Mouse (Mus musculus): Measurements from ENCODE around the gene Efna2. TPM values are rescaled to one million over a fixed set of nuclear protein-coding genes. Genes with fewer than 3 reads are reported as not detected.
"Not testable (repeated sequence)": the region's sequence is repeated elsewhere in the genome, so short reads cannot be mapped to it uniquely, and the experiment has no call there.

Efna2 gene
- total RNA-seq, 2 experiments from 2014 or later = 13.9 to 14.3 TPM

- DNase-seq (ENCODE audit: low spot score in 2 of 2) = no peak
- intact Hi-C loops (cut with DNase I) = no loop called here
Measured at GRCm38 (mm10) chr10:80208248-80208647, 29.0 kb downstream of the Efna2 start.

- intact Hi-C loops (cut with DNase I) = no loop called here
Measured at GRCm38 (mm10) chr10:80208841-80209371, 29.6 kb downstream of the Efna2 start.

GRCm38 (mm10) chr10:80211547-80212103, 32.3 kb downstream of the Efna2 start:
- intact Hi-C loops (cut with DNase I) = not testable (repeated sequence)

More at GRCm38 (mm10) chr10:80208841-80209371, 29.6 kb downstream of the Efna2 start:
- peak in 1 of 2 experiments; percentile 60 for DNase-seq (ENCODE audit: low spot score in 2 of 2)

GRCm38 (mm10) chr10:80215048-80215772, 35.9 kb downstream of the Efna2 start:
- intact Hi-C loops (cut with DNase I) = no loop called here
- DNase-seq (ENCODE audit: low spot score in 2 of 2) = no peak

More at GRCm38 (mm10) chr10:80211547-80212103, 32.3 kb downstream of the Efna2 start:
- not testable (repeated sequence) for DNase-seq (ENCODE audit: low spot score in 2 of 2)

- intact Hi-C loops (cut with DNase I) = no loop called here
- no peak for DNase-seq (ENCODE audit: low spot score in 2 of 2)
Measured at GRCm38 (mm10) chr10:80220676-80221075, 41.4 kb downstream of the Efna2 start.

- intact Hi-C loops (cut with DNase I); DNase-seq (ENCODE audit: low spot score in 2 of 2): not testable (repeated sequence)
Measured at GRCm38 (mm10) chr10:80223137-80223536, 43.9 kb downstream of the Efna2 start.

- intact Hi-C loops (cut with DNase I) = no loop called here
- DNase-seq (ENCODE audit: low spot score in 2 of 2) = no peak
Measured at GRCm38 (mm10) chr10:80226071-80226415, 46.8 kb downstream of the Efna2 start.

GRCm38 (mm10) chr10:80226416-80227165, 47.3 kb downstream of the Efna2 start, which contains the start of gene Mum1:
Mum1 (plus strand) TSS chr10:80226434.
- peak; percentile 98 for DNase-seq (ENCODE audit: low spot score in 2 of 2)
- intact Hi-C loops (cut with DNase I) = no loop called here

- no peak for DNase-seq (ENCODE audit: low spot score in 2 of 2)
- intact Hi-C loops (cut with DNase I) = no loop called here
Measured at GRCm38 (mm10) chr10:80227166-80227539, 47.9 kb downstream of the Efna2 start.

- no peak for DNase-seq (ENCODE audit: low spot score in 2 of 2)
- intact Hi-C loops (cut with DNase I) = no loop called here
Measured at GRCm38 (mm10) chr10:80227877-80228775, 48.8 kb downstream of the Efna2 start.

GRCm38 (mm10) chr10:80236145-80236825, 57.0 kb downstream of the Efna2 start:
- intact Hi-C loops (cut with DNase I) = no loop called here
- DNase-seq (ENCODE audit: low spot score in 2 of 2) = no peak

GRCm38 (mm10) chr10:80237020-80237419, 57.7 kb downstream of the Efna2 start:
- intact Hi-C loops (cut with DNase I) = no loop called here
- DNase-seq (ENCODE audit: low spot score in 2 of 2) = no peak

- DNase-seq (ENCODE audit: low spot score in 2 of 2) = no peak
- intact Hi-C loops (cut with DNase I) = no loop called here
Measured at GRCm38 (mm10) chr10:80238306-80238705, 59.0 kb downstream of the Efna2 start.

Other genes with a start within 250 kb of the Efna2 start
- gene Wdr18, start 219.3 kb upstream of the Efna2 start, total RNA-seq (2021) = 10 to 100 TPM; 45.3 to 46.5 TPM
- gene Grin3b, start 208.8 kb upstream of the Efna2 start, total RNA-seq (2021) = under 1 TPM; 0.21 to 0.40 TPM
- gene Tmem259, start 195.2 kb upstream of the Efna2 start, total RNA-seq (2021) = 100 to 1,000 TPM; 140 to 152 TPM
- gene Cnn2, start 190.9 kb upstream of the Efna2 start, total RNA-seq (2021) = 10 to 100 TPM in 1 of 2 experiments, 1 to 10 TPM in 1; 9.5 to 11.9 TPM
- gene Abca7, start 183.0 kb upstream of the Efna2 start, total RNA-seq (2021) = 10 to 100 TPM; 10.9 TPM
- 1 to 10 TPM; 3.3 to 4.0 TPM for gene Arhgap45, start 162.8 kb upstream of the Efna2 start, total RNA-seq (2021)
- gene Polr2e, start 139.7 kb upstream of the Efna2 start, total RNA-seq (2021) = 10 to 100 TPM; 66.9 to 68.9 TPM
- 100 to 1,000 TPM; 462 to 482 TPM for gene Gpx4, start 132.3 kb upstream of the Efna2 start, total RNA-seq (2021)
- gene Sbno2, start 73.9 kb upstream of the Efna2 start, total RNA-seq (2021) = 10 to 100 TPM; 19.2 to 19.3 TPM
- 10 to 100 TPM; 86.2 to 90.8 TPM for gene Stk11, start 63.7 kb upstream of the Efna2 start, total RNA-seq (2021)
- 100 to 1,000 TPM; 403 to 424 TPM for gene Atp5d, start 40.9 kb upstream of the Efna2 start, total RNA-seq (2021)
- 100 to 1,000 TPM; 437 to 473 TPM for gene Cbarp, start 38.6 kb upstream of the Efna2 start, total RNA-seq (2021)
- gene Midn, start 31.2 kb upstream of the Efna2 start, total RNA-seq (2021) = 10 to 100 TPM; 94.0 to 96.3 TPM
- gene Cirbp, start 13.5 kb upstream of the Efna2 start, total RNA-seq (2021) = 100 to 1,000 TPM in 1 of 2 experiments, 10 to 100 TPM in 1; 95.6 to 111 TPM
- gene 1600002K03Rik, start 6.5 kb upstream of the Efna2 start, total RNA-seq (2021) = 1 to 10 TPM; 5.7 to 6.2 TPM
- gene Mum1, start 47.0 kb downstream of the Efna2 start, total RNA-seq (2021) = 10 to 100 TPM; 39.4 to 41.5 TPM
- gene Ndufs7, start 69.6 kb downstream of the Efna2 start, total RNA-seq (2021) = 100 to 1,000 TPM; 171 to 187 TPM
- gene Gamt, start 81.5 kb downstream of the Efna2 start, total RNA-seq (2021) = 10 to 100 TPM; 20.7 to 29.7 TPM
- 10 to 100 TPM; 84.3 to 84.9 TPM for gene Dazap1, start 82.0 kb downstream of the Efna2 start, total RNA-seq (2021)
- 100 to 1,000 TPM; 743 to 795 TPM for gene Rps15, start 113.0 kb downstream of the Efna2 start, total RNA-seq (2021)
- 100 to 1,000 TPM; 131 to 139 TPM for gene Apc2, start 116.5 kb downstream of the Efna2 start, total RNA-seq (2021)
- 10 to 100 TPM; 21.2 to 25.5 TPM for gene 2310011J03Rik, start 141.1 kb downstream of the Efna2 start, total RNA-seq (2021)
- gene Pcsk4, start 150.0 kb downstream of the Efna2 start, total RNA-seq (2021) = 1 to 10 TPM; 4.9 to 5.7 TPM
- gene Reep6, start 150.5 kb downstream of the Efna2 start, total RNA-seq (2021) = 10 to 100 TPM in 1 of 2 experiments, 1 to 10 TPM in 1; 8.6 to 10.1 TPM
- 1 to 10 TPM; 2.0 to 4.2 TPM for gene Adamtsl5, start 168.9 kb downstream of the Efna2 start, total RNA-seq (2021)
- 10 to 100 TPM in 1 of 2 experiments, 1 to 10 TPM in 1; 7.6 to 10.6 TPM for gene Plk5, start 177.0 kb downstream of the Efna2 start, total RNA-seq (2021)
- gene Mex3d, start 208.2 kb downstream of the Efna2 start, total RNA-seq (2021) = 10 to 100 TPM; 19.9 to 24.1 TPM
- gene Mbd3, start 220.1 kb downstream of the Efna2 start, total RNA-seq (2021) = 100 to 1,000 TPM; 122 to 134 TPM
- gene Uqcr11, start 227.3 kb downstream of the Efna2 start, total RNA-seq (2021) = 100 to 1,000 TPM; 587 to 604 TPM

Data from left cerebral cortex, postnatal 14 days (tissue).